Mouse (Mus musculus): ENCODE data around the gene Smarcad1.

- no peak for TF ChIP-seq POLR2A (IDR thresholded peaks at IDR 0.05; ENCODE audit: low read depth, low read length)
- TF ChIP-seq CTCF (IDR thresholded peaks at IDR 0.05; ENCODE audit: borderline replicate concordance, insufficient read depth, low read length), result no peak
Measured at GRCm38 (mm10) chr6:65025130-65025529, 17.3 kb upstream of the Smarcad1 start.
